Mouse (Mus musculus) liver, postnatal 0 days (tissue): ENCODE measurements at regions not wholly inside any gene's neighbourhood (a gene's known extent, or its start where the extent isn't known, plus 50 kb on each side); places are given as distances from the start of the nearest gene placed in this dataset.

Experiments
- CTCF ChIP-seq: sonication (generic); IDR thresholded peaks from 2 replicates; pipeline ENCODE4 v1.5.1; 2016; ENCODE audit warnings: antibody characterized with exemption, low read depth
- EP300 ChIP-seq: IDR thresholded peaks from 2 replicates; pipeline ENCODE4 v1.6.1; 2016; ENCODE audit warnings: antibody characterized with exemption, low read depth, mild to moderate bottlenecking

GRCm38 (mm10) chr8:10753056-10753455, 255.2 kb downstream of the Irs2 start:
- TF ChIP-seq CTCF (no peak), EP300 (no peak)
